Mouse (Mus musculus): ENCODE results near the gene D630039A03Rik. TPM values are rescaled to one million over a fixed set of nuclear protein-coding genes. Genes with fewer than 3 reads are reported as not detected.

Gene D630039A03Rik
- total RNA-seq, 2 experiments from 2014 or later: not detected

GRCm38 (mm10) chr4:57930559-57931170 is 14.6 kb upstream of the D630039A03Rik start:
- peak; percentile 93 for ATAC-seq (replicated peaks; ENCODE audit: poor library complexity, severe bottlenecking)

DNA sequence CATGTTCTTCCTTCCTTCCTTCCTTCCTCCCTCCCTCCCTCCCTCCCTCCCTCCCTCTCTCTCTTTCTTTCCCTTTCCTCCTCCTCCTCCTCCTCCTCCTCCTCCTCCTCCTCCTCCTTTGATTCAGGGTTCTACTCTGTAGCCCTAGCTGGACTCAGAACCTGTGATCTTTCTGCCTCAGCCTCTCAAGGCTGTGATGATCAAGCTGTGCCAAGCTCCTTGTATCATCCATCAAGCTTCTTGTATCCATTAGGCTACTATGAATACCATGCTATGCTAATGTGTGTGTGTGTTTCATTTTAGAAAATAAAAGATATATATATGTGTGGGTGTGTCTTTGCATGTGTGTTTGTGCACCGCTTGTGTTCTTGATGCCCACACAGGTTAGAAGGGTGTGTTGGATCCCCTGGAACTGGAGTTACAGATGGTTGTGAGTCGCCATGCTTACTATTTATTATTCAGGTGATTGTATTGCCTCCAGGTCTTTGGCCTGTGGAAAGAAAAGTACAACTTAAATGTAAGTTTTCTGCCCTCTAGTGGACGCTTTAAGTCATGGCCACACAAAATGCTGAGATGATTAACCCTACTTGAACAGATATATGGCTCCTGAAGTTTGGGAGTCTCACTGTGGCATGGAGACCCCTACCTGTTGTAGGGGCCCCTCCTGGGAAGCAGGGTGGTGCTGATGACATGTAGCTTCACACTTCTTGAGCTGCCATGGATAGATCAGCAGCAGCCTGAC is 11.5 kb upstream of the D630039A03Rik start:
- ATAC-seq (replicated peaks; ENCODE audit: poor library complexity, severe bottlenecking): no peak

DNA sequence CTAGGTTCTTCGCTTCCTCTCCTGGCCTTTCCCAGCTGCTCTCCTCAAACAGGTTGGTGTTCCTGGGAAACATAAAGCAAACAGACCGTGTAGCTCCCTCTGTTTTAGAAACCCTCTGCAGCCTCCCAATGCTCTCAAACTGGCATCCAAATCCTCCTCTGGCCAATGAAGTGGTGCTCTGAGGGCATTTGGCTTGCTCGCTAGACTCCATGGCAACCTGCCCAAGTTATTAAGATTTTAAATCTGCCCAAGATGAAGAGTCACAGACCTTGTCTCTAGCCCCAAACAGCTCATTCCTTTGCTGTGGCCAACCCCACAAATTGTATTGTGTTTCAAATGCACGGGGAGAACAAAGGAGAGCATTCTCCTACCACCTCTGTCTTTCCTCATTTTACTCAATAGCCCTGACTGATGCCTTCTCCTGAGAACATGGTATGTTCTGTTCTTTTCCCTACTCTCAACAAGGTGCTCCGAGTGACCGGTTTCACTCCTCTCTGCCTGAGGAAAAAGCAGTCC is 8.5 kb upstream of the D630039A03Rik start:
- ATAC-seq (replicated peaks; ENCODE audit: poor library complexity, severe bottlenecking): no peak

DNA sequence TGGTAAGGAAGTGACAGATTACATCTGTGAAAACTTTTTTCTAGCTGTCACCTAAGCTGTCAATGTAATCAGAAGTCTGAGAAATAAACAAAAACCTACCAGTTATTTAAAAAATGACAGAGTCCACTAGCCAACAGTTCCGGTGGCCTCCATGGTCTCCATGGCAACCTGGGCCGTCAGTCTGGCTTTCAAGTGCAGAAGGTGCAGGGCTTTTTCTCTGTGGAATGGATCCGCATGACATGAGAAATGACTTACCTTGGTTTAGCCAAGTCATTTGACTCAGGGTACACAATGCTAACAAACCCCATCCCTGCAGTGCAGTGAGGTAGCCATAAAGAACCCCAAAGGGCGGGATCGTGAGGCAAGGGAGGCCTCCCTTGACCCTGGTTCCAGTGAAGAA is 6.1 kb upstream of the D630039A03Rik start:
- ATAC-seq (replicated peaks; ENCODE audit: poor library complexity, severe bottlenecking): no peak

DNA sequence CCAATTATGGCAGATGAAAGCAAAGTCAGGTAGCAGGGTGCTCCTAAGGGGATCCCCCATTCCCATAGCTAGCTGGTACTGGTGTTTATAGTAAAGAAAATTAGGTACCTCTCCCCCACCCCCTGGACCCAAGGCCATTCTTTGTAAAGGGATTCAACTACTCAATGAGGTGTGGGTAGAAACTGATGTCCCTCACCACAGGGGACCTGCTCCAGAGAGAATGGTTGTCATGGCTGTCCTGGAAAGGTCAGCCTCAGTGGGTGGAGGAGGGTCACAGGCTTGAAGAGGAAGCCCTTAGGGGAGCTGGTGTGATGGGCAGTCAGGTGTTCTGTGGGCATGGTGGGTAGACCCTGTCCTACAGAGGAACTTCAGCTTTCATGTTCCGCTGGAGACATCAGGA is 4.4 kb upstream of the D630039A03Rik start:
- ATAC-seq (replicated peaks; ENCODE audit: poor library complexity, severe bottlenecking): no peak

DNA sequence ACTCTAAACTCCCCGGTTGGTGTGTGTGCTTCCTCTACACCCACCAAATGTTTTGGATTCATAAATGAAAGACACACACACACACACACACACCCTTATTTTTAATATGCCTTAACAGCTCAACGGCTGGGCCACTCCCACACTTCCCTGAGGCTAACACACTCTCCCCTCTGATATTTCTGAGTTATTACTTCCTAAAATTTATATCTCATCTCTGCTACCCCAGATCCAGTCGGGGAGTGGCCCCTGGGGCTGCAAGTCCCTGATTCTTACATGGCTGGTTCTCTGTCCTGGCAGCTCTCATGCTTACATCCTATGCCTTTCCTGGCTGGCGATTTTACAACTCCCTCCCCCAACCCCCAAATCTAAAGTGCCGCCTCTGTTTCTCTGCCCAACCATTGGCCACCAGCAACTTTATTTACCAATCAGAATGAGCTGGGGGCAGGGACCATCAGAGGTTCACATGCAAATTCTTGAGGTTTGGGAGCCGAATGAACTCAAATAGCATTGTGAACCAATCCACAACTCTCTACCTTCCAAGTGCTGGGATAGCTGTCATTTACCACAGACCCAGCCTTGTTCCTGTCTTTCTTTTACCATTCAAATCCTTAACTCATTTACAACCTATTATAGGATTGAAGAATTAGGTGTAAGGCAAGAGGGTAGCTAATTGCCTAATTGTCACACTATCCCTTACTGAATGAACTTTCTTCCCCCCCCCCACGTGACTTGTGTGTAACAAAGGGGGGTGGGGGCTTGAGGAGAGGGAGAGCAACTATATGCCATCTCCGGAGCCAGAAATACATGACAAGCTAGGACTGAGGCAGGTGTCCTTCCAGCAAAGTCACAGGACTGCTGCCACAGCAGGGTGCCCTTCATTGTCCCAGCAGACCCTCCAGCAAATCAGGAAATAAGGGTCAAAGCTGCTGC is 3.7 kb upstream of the D630039A03Rik start:
- ATAC-seq (replicated peaks; ENCODE audit: poor library complexity, severe bottlenecking): peak; percentile 65

DNA sequence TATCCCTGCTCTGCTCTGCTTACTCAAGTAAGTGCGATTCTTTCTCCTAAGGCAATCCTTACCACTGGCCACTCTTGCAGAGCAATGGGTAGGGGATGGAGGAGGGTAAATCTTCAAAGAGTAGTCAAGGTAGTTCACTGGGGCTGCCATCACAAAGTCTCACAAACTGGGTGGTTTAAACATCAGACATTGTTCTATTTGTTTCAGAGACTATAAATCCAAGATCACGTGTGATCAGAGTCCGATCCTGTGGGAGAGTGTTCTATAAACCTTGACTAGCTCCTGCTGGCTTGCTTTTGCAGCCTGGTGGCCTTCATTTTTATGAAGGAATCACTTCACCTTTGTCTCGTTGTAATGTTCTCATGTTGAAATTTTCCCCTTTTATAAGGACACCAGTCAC is 614 bp upstream of the D630039A03Rik start:
- ATAC-seq (replicated peaks; ENCODE audit: poor library complexity, severe bottlenecking): no peak

DNA sequence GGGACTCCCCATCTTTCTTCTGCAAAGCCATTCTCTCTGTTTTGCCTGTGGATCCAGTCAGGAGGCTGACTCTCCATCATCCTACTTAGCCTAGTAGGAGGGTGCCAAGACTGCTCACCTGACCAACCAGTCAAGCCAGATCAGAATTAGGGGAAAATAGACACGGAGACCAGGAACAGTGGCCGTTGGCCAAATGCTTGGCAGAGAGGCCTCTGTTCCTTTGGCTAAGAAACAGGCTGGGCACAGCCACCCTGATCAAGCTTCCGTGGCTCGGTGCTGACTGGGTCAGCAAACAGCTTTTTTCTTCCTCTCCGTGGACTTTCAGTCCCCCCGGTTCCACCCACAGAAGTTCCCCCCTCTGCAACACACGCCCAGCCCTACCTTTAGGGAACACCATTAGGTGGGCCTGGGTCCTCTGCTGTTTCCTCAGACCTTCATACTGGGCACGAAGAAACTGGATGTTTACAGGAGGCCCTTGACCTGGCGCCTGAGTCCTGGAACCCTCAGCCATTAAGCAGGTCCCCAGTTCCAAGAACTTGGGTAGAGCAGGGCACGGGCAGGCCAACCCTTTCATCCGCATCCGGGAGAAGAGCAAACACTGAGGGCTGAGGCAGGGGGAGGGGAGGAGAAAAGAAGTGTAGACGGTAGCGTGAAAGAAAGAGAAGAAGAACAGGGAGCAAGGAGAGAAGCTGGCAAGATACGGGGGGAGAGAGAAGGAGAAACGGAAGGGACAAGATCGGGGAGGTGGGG is 706 bp downstream of the D630039A03Rik start:
- peak; percentile 20; the same call in 1 of the 2 replicates for ATAC-seq (replicated peaks; ENCODE audit: poor library complexity, severe bottlenecking)

- peak; percentile 35 for ATAC-seq (replicated peaks; ENCODE audit: poor library complexity, severe bottlenecking)
Measured at GRCm38 (mm10) chr4:57914193-57915190, 1.6 kb downstream of the D630039A03Rik start.

GRCm38 (mm10) chr4:57913021-57913420 is 3.1 kb downstream of the D630039A03Rik start:
- ATAC-seq (replicated peaks; ENCODE audit: poor library complexity, severe bottlenecking): no peak

DNA sequence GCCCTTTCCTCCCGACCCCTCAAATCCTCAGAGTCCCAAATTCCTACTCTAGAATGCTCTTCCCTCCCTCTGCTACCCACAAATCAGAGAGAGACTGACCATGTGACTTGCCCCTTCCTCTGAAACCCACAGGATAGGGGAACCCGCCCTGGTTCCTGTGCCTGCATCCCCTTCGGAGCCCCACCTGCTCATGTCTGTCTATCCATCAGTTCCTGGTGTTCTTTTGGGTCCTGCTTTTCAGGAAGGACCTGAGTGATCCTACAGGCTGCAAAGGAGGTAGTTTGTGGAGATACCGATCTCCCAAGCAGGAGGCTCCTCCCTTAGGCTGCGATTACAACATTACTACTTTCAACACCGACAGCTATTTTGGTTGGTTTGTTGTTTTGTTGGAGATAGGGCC is 7.2 kb downstream of the D630039A03Rik start:
- peak; percentile 77 for ATAC-seq (replicated peaks; ENCODE audit: poor library complexity, severe bottlenecking)

DNA sequence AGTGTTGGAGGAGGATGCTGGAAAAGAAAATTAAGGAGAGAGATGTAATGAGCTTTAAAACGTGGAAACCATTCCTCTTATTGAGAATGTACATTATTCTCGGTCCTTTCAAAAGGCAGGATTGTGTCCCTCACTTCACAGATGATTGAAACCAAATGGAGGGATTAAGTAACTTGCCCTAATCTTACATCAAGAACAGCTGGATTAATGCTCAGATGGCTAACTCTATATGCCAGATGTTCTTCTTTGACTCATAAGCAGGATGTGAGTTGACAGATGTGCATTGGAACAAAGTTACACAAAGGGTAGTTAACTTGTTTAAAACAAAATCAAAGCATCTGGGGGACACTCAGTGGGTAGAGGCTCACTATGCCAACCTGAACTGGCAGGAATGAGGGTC is 9.4 kb downstream of the D630039A03Rik start:
- no peak for ATAC-seq (replicated peaks; ENCODE audit: poor library complexity, severe bottlenecking)

- ATAC-seq (replicated peaks; ENCODE audit: poor library complexity, severe bottlenecking): no peak
Measured at GRCm38 (mm10) chr4:57904638-57905037, 11.5 kb downstream of the D630039A03Rik start.

GRCm38 (mm10) chr4:57904211-57904610 is 11.9 kb downstream of the D630039A03Rik start:
- ATAC-seq (replicated peaks; ENCODE audit: poor library complexity, severe bottlenecking): peak; percentile 26; the same call in 1 of the 2 replicates

GRCm38 (mm10) chr4:57902619-57903018 is 13.5 kb downstream of the D630039A03Rik start:
- ATAC-seq (replicated peaks; ENCODE audit: poor library complexity, severe bottlenecking): peak; percentile 90

DNA sequence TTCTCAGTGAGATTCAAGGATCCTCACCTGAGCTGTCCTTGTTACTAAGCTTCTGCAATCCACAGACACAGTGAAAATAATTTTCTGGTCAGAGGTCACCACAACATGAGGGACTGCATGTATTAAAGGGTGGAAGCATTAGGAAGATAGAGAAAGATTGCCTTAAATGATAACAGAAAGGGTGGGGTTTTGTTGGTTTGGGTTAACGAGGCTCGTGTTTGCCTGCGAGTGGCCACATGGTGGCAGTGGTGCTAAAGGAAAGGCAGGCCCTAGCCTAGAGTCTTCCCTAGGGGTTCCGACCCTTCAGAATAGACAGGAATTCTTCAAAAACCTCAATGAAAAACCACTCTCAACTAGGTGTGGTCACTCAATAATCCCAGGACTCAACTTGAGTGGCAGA is 14.9 kb downstream of the D630039A03Rik start:
- ATAC-seq (replicated peaks; ENCODE audit: poor library complexity, severe bottlenecking): peak; percentile 65

DNA sequence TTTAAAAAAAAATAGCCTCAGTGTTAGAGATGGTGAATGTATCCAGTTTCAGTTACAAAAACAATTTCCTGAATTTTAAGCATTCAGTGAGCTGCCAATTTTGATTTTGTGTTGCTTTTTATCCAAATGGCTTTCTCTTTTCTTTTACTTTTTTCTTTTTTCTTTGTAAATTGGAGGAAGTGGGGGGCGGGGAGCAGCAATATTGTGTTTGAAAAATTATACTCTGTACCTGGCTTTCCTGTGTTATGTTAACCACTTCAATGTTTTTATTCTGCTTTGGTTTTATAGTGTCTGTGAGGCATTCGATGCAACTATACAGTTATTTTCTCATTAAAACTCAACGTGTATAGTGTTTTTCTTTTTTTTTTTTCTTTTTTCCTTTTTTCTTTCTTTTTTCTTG is 19.5 kb downstream of the D630039A03Rik start:
- ATAC-seq (replicated peaks; ENCODE audit: poor library complexity, severe bottlenecking): no peak

- ATAC-seq (replicated peaks; ENCODE audit: poor library complexity, severe bottlenecking): no peak
Measured at GRCm38 (mm10) chr4:57895902-57896301, 20.2 kb downstream of the D630039A03Rik start.

DNA sequence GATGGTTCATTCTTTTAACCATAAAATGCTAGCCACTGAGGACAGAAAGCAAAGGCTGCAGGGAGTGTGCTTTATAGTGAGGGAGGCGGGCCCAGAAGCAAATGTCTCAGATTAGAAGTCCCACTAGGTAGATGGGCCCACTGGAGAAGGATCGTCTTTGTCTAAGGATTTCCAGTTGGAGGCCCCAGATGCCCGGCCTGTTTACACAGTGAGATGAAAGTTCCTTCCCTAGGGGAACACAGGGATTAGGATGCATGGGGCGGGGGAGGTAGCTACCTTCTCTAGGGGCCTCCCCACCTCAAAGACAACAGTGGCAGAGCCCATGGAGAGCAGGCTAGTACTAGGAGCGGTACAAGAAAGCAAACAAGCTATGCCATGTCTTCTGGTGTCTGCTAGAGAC is 21.0 kb downstream of the D630039A03Rik start:
- no peak for ATAC-seq (replicated peaks; ENCODE audit: poor library complexity, severe bottlenecking)

All from granulocyte monocyte progenitor cell, adult 5-6 weeks (primary cell).